Mouse (Mus musculus) midbrain, embryonic 12.5 days (tissue): ENCODE results near the gene Zfp950. TPM values are rescaled to one million over a fixed set of nuclear protein-coding genes. Genes with fewer than 3 reads are reported as not detected.
"Not testable (repeated sequence)": the region's sequence is repeated elsewhere in the genome, so short reads cannot be mapped to it uniquely, and the experiment has no call there.

Experiments used
- ATAC-seq: fragments of 200-750 bp; cut with Nextera tagmentation; 2 replicates; pipeline ENCODE4 v1.8.0; 2017; ENCODE audit warnings: low read depth, moderate TSS enrichment, moderate library complexity; ENCODE audit not compliant: low FRiP score
- H3K27ac ChIP-seq: fragments of 300-500 bp; sonication (generic); replicated peaks from 2 replicates; pipeline ENCODE4 v1.5.1; 2016; ENCODE audit warnings: mild to moderate bottlenecking
- H3K27me3 ChIP-seq: fragments of 300-500 bp; sonication (generic); 2 replicates; pipeline ENCODE4 v1.6.1; 2016; ENCODE audit warnings: mild to moderate bottlenecking
- H3K36me3 ChIP-seq: fragments of 300-500 bp; sonication (generic); 2 replicates; pipeline ENCODE4 v1.6.1; 2016
- H3K4me1 ChIP-seq: fragments of 300-500 bp; sonication (generic); 2 replicates; pipeline ENCODE4 v1.6.1; 2016
- H3K4me2 ChIP-seq: fragments of 300-500 bp; sonication (generic); replicated peaks from 2 replicates; pipeline ENCODE4 v1.6.1; 2016; ENCODE audit warnings: mild to moderate bottlenecking, moderate library complexity
- H3K4me3 ChIP-seq: fragments of 300-500 bp; sonication (generic); 2 replicates; pipeline ENCODE4 v1.5.1; 2016; ENCODE audit warnings: mild to moderate bottlenecking
- H3K9ac ChIP-seq: fragments of 300-500 bp; sonication (generic); replicated peaks from 2 replicates; pipeline ENCODE4 v1.6.1; 2016; ENCODE audit warnings: mild to moderate bottlenecking, moderate library complexity
- H3K9me3 ChIP-seq: fragments of 300-500 bp; sonication (generic); 2 replicates; pipeline ENCODE4 v1.6.1; 2016; ENCODE audit warnings: mild to moderate bottlenecking
- WGBS: fragments of 180-500 bp; shearing (Covaris S2); methylation state at CpG from one replicate; pipeline ENCODE4 v1.1.7; 2016; 5-methylcytosine and 5-hydroxymethylcytosine counted together
- polyA plus RNA-seq: library from polyadenylated mRNA; unstranded; fragments of >200 nt; fragmentation: Nextera tagmentation; extraction: Ambion mirVana; gene quantifications from 2 replicates; pipeline ENCODE4 v1.2.1, GENCODE M21; 2016

Zfp950 gene
- 36.2 and 38.7 TPM in 2 replicates for polyA plus RNA-seq

DNA sequence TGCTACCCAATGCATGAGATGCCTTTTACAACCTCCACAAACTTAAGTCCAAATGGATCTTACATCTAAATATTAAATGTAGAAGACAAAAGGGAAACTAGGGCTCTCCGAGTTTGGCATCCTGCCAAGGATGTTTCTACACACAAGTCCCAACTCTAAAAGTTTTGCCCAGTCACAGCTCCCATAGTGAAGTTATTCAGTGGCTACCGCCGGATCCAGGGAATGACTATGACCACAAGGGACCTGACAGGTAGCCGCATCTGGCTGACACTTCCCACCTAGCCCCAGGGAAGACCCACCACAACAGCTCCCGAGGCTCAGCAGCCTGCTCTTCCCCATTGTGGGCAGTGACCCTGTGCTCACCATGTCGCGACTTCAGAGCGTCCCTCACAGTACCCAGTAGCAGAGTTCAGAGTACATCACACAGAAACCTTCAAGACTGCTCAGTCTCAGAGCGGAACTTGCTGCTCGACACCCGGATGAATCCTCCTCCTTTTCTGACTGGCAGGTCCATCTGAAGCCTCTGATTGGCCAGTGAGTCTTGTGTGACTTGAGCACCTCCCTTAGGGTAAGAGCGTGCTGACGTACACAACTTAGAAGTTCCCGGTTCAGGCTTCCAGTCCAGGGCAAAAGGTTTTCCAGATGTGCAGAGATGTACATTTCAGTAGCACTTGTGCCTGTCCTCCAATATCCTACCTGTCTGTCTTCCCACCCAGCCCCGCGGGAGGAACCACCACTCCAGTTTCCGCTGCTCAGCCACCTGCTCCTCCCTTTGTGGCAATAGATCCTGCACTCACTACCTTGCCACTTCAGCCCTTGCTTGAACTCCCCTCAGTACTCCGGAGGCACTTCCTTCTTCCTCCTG is at the start of gene Zfp950:
Zfp950 (minus strand) TSS at position 499 of the 865 bp plus-strand sequence.
- ATAC-seq, result peak; percentile 100
- WGBS, result under 1% methylated on average over 18 of the region's 18 CpGs
- H3K27ac ChIP-seq, result no peak within 1 kb of the TSS

DNA sequence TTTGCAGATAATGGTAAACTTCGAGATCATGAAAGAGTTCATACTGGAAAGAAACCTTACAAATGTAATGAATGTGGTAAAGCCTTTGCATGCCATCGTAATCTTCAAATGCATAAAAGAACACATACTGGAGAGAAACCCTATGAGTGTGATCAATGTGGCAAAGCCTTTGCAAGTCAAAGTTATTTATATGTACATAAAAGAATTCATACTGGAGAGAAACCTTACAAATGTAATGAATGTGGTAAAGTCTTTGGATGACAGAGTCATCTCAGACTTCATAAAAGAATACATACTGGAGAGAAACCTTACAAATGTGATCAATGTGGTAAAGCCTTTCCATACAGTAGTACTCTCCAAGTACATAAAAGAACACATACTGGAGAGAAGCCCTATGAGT is 43.0 kb upstream of the Zfp950 start, which contains the start of gene Gm6020:
Gm6020 (plus strand) TSS at position 301 of the 400 bp plus-strand sequence.
- not testable (repeated sequence) for H3K9ac ChIP-seq, H3K4me3 ChIP-seq, H3K36me3 ChIP-seq, H3K27ac ChIP-seq, H3K4me1 ChIP-seq, H3K27me3 ChIP-seq, H3K4me2 ChIP-seq, ATAC-seq
- 82% methylated on average over 2 of the region's 2 CpGs for WGBS
- 0 out of 2 replicates have a peak, but pooled peaks cover 22% of the 10 kb centered on the region for H3K9me3 ChIP-seq

More for the DNA sequence above, at the start of gene Zfp950:
- Histone ChIP-seq H3K9me3 (no peaks in the 10 kb centered on the region), H3K4me2 (peak within 1 kb of the TSS; percentile 64), H3K4me3 (peak within 1 kb of the TSS; percentile 71), H3K27me3 (no peaks in the 10 kb centered on the region), H3K36me3 (no peaks in the 10 kb centered on the region), H3K9ac (peak within 1 kb of the TSS; percentile 78), H3K4me1 (peaks cover 12% of the 10 kb centered on the region)

DNA sequence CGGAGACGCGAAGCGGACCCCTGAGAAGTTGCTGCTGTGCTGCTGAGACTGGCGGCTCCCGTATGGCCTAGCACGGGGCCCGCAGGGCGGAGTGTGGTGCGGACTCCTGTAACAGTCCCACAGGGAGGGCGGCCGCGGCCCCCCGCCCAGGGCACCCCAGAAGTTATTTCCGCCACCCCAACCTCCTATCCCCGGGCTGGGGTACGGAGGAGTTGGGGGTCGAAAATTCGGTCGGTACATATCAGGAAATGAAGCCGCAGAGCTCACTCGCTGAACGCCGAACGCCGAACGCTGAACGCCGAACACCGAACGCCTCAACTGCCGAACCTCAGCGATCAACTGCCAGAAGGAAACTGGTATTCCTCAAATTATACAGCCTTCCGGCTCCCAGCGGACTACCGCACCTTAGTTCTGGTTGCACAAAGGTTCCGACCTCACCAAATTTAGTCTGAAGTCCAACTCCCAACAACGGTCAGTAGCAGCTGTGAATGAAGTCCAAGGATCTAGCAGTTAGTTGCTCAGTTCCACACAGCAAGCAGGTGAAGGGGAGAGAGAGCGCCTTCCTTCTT is 35.2 kb upstream of the Zfp950 start, which contains the start of gene Gm7102:
Gm7102 (minus strand) TSS at position 554 of the 569 bp plus-strand sequence.
- Histone ChIP-seq H3K4me1 (no peaks in the 10 kb centered on the region), H3K27me3 (no peaks in the 10 kb centered on the region)

DNA sequence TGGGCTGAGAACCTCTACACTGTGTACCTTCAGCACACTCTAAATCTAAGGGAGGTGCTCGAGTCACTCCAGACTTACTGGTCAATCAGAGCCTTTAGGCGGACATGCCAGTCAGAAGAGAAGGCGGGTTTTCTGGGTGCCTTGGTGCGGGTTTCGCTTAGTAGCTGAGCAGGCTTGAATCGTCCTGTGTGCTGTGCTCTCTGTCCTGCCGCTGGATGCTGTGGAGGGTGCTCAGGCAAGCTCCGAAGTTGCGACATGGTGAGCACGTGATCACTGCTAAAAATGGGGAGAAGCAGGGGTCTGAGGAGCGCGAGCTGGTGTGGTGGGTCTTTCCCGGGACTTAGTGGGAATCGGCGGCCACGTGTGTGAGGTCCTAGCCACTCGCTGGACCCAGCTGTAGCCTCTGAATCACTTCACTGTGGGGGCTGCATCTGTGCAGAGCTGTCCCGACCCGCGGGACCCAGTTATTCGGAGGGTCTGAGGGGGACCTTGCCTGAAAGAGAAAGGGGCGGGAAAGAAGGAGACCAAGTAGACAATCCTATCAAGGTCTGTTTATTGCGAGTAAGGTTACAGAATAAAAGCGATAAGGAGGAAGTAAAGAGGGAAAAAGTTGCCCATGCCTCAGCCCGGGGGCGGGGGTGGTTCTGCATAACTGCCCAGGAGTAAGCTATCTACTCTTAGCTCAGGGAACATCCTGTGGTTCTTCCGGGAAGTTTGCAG is 11.2 kb upstream of the Zfp950 start:
- WGBS, result 7% methylated on average over 27 of the region's 27 CpGs
- Histone ChIP-seq H3K4me2 (peak overlapping the region; percentile 63), H3K27me3 (peaks cover 8% of the 10 kb centered on the region; the same call in 1 of the 2 replicates), H3K4me1 (0 out of 2 replicates have a peak, but pooled peaks cover 3% of the 10 kb centered on the region), H3K9me3 (no peaks in the 10 kb centered on the region), H3K9ac (peak overlapping the region; percentile 46; the same call in 1 of the 2 replicates), H3K27ac (no peak overlapping the region), H3K4me3 (peak overlapping the region; percentile 44), H3K36me3 (no peaks in the 10 kb centered on the region)
- ATAC-seq, result peak; percentile 73

More for the DNA sequence above, 35.2 kb upstream of the Zfp950 start, which contains the start of gene Gm7102:
- no peak for ATAC-seq
- H3K4me3 ChIP-seq, result peak within 1 kb of the TSS; percentile 35
- no peaks in the 10 kb centered on the region for H3K36me3 ChIP-seq
- H3K27ac ChIP-seq, result no peak within 1 kb of the TSS
- 0 out of 2 replicates have a peak, but pooled peaks cover 9% of the 10 kb centered on the region for H3K9me3 ChIP-seq
- H3K9ac ChIP-seq, result no peak within 1 kb of the TSS
- 44% methylated on average over 39 of the region's 39 CpGs for WGBS
- peak within 1 kb of the TSS; percentile 45 for H3K4me2 ChIP-seq

DNA sequence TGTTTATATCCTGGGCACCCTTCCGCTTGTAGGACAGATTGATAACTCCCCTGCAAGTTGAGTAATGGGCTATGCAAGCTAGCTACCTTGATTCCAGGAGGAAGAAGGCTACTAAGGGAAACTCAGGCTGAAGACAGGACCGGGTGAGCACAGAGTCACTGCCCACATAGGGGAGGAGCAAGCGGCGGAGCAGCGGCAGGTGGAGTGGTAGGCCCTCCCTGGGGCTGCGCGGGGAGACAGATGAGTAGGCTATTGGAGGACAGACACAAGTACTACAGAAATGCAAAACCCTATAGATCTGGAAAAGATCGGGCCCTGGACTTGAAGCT is 10.7 kb upstream of the Zfp950 start:
- no peak overlapping the region for H3K27ac ChIP-seq
- peak; percentile 49 for ATAC-seq
- H3K4me3 ChIP-seq, result peak overlapping the region; percentile 44
- 8% methylated on average over 8 of the region's 8 CpGs for whole genome bisulfite sequencing
- H3K4me1 ChIP-seq, result 0 out of 2 replicates have a peak, but pooled peaks cover 3% of the 10 kb centered on the region
- no peaks in the 10 kb centered on the region for H3K36me3 ChIP-seq
- peak overlapping the region; percentile 46; the same call in 1 of the 2 replicates for H3K9ac ChIP-seq
- peak overlapping the region; percentile 63 for H3K4me2 ChIP-seq
- peaks cover 8% of the 10 kb centered on the region; the same call in 1 of the 2 replicates for H3K27me3 ChIP-seq
- no peaks in the 10 kb centered on the region for H3K9me3 ChIP-seq

DNA sequence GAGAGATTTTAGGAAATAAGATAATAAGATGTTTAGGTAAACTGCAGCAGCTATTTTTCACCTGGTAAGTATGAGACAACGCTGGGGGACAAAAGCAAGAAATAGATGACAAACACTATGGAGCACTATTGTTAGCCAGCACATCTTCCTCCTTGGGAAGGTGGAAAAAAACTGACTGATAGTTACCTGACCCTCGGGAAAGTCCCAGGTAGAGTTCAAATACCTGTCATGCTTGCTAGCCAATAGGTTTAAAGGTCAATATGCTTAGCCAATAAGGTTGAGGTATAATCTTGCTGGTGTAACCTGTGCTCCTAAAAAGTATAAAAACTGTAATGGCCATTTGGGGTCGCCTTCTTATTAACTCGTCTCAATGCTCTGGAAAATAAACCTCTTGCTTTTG is 659 bp upstream of the Zfp950 start:
- WGBS, result 20% methylated on average over 4 of the region's 4 CpGs

DNA sequence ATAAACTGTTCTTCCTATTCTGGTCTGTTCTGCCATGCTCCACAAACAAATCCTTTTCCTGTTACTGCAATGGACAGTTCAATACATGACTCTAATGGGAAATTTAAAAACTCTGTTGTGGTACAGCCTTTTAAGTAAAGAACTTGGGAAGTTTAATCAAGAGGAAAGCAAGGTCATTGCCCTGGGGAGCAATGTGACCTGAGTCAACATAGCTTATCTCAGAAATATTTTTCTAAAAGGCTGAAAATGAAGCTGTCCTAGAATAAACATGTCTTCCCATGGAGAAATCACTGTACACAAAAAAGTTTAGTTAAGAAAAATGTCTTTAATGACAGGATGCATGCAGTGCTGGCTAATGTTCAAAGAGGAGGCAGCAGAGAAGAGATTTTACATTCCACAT is 2.0 kb downstream of the Zfp950 start:
- Histone ChIP-seq H3K4me2 (no peak overlapping the region), H3K27ac (no peak overlapping the region)
- ATAC-seq, result no peak

More for the DNA sequence above, 659 bp upstream of the Zfp950 start:
- H3K4me2 ChIP-seq, result peak overlapping the region; percentile 64
- no peak overlapping the region for H3K27ac ChIP-seq
- no peaks in the 10 kb centered on the region for H3K27me3 ChIP-seq
- H3K9me3 ChIP-seq, result no peaks in the 10 kb centered on the region
- peak overlapping the region; percentile 78 for H3K9ac ChIP-seq
- peaks cover 12% of the 10 kb centered on the region for H3K4me1 ChIP-seq
- no peak for ATAC-seq
- H3K36me3 ChIP-seq, result no peaks in the 10 kb centered on the region
- H3K4me3 ChIP-seq, result peak overlapping the region; percentile 71

DNA sequence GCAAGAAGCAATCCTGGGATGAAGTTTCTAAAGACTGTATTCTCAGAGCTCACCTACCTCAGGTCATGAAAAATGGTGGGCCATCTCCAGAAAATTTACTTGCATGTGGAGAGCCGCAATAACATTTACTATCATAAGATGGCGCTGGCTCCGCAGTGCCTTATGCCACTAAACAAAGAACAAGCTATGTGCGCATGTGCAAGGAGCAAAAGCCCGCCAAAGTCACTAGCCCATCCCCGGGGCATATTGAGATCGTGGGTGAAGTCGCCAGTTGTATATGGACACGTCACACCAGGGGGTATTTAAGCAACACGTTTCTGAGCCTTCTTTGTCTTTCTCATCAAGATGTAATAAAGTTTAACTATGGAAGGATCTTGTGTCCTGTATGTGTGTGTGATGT is 9.5 kb downstream of the Zfp950 start:
- no peak overlapping the region for H3K9ac ChIP-seq
- no peak overlapping the region for H3K27ac ChIP-seq
- no peak overlapping the region for H3K4me3 ChIP-seq
- H3K36me3 ChIP-seq, result peaks cover 18% of the 10 kb centered on the region
- no peak overlapping the region for H3K4me2 ChIP-seq
- H3K4me1 ChIP-seq, result no peaks in the 10 kb centered on the region
- 90% methylated on average over 10 of the region's 10 CpGs for WGBS
- no peaks in the 10 kb centered on the region for H3K27me3 ChIP-seq
- ATAC-seq, result no peak
- H3K9me3 ChIP-seq, result 0 out of 2 replicates have a peak, but pooled peaks cover 3% of the 10 kb centered on the region

More for the DNA sequence above, 2.0 kb downstream of the Zfp950 start:
- Histone ChIP-seq H3K27me3 (no peaks in the 10 kb centered on the region), H3K9me3 (no peaks in the 10 kb centered on the region), H3K4me3 (no peak overlapping the region), H3K4me1 (peaks cover 12% of the 10 kb centered on the region), H3K9ac (no peak overlapping the region), H3K36me3 (no peaks in the 10 kb centered on the region)

DNA sequence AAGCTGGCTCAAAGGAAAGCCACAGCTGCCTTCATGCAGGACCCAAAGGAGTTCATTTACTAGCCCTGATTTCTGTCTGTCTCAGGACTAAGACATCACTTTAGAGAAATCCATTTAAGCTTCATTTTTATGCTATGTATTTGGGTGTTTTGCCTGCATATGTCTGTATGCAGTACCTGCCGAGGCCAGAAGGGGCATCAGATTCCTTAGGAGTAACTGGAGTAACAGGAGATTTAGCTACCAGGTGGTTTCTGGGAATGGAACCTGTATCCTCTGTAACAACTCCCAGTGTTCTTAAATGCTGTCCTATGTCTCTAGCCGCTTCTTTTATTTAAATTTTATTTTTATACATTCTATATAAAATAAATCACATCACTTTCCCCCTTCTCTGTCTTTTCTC is 30.5 kb downstream of the Zfp950 start:
- Histone ChIP-seq H3K27me3 (no peaks in the 10 kb centered on the region), H3K9ac (no peak overlapping the region), H3K4me1 (no peaks in the 10 kb centered on the region), H3K36me3 (peaks cover 4% of the 10 kb centered on the region; the same call in 1 of the 2 replicates), H3K4me3 (no peak overlapping the region), H3K9me3 (peaks cover 14% of the 10 kb centered on the region; the same call in 1 of the 2 replicates), H3K27ac (no peak overlapping the region), H3K4me2 (no peak overlapping the region)
- WGBS, result 61% methylated on average over 2 of the region's 2 CpGs
- ATAC-seq, result no peak

DNA sequence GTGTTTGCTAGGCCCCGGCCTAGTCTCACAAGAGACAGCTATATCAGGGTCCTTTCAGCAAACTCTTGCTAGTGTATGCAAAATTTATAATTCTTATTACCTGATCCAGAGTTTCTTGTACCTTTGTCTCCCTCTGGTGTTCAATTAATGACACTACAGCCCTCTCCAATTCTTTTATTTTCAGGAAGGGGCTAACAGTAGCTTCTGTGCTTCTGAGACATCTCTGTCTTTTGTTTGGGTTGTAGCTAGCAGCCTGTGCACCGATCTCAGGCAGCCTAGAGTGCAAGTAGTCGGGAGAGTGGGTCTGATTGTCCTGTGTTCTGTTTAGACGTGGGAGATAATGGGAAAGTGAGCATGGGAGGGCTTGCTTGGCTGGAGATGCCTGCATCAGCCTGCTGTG is 42.9 kb downstream of the Zfp950 start:
- no peak for ATAC-seq
- Histone ChIP-seq H3K4me2 (no peak overlapping the region), H3K9ac (no peak overlapping the region), H3K36me3 (0 out of 2 replicates have a peak, but pooled peaks cover 2% of the 10 kb centered on the region), H3K27me3 (no peaks in the 10 kb centered on the region), H3K27ac (no peak overlapping the region), H3K4me3 (no peak overlapping the region), H3K4me1 (no peaks in the 10 kb centered on the region), H3K9me3 (no peaks in the 10 kb centered on the region)
- WGBS, result 31% methylated on average over 4 of the region's 4 CpGs

DNA sequence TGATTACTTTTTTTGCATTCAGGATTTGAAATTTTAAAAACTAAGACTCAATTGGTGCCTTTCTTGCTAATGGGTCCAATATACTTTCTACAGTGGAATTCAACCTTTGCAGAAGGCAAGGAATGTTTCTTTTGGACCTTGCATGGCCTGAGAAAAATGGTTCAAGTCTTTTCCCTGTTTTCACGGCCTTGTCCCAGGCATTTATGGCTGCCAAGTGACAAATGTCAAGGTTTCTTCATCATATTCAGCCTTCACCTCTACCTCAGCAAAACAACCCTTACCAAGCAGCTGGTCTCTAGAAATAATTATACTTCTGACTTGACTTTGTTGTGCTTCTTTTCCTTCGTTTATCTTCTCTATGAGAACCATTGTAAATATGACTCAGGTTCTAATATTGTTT is 43.9 kb downstream of the Zfp950 start:
- Histone ChIP-seq H3K4me2 (no peak overlapping the region), H3K27ac (no peak overlapping the region), H3K27me3 (no peaks in the 10 kb centered on the region), H3K4me1 (no peaks in the 10 kb centered on the region), H3K9ac (no peak overlapping the region), H3K36me3 (0 out of 2 replicates have a peak, but pooled peaks cover 3% of the 10 kb centered on the region), H3K4me3 (no peak overlapping the region), H3K9me3 (no peaks in the 10 kb centered on the region)
- 85% methylated on average over 2 of the region's 2 CpGs for WGBS
- ATAC-seq, result no peak
